Mouse (Mus musculus) thymus, adult 2 months (tissue): Measurements from ENCODE around the gene Pofut2. TPM values are rescaled to one million over a fixed set of nuclear protein-coding genes. Genes with fewer than 3 reads are reported as not detected.

Source experiments
- DNase-seq: peaks from one replicate; pipeline ENCODE4 v3.0.0; 2021
- H3K27ac ChIP-seq: fragments of 200-500 bp; 2 replicates; pipeline ENCODE4 v1.5.1; 2012; ENCODE audit warnings: low read length, control low read depth; ENCODE audit not compliant: control insufficient read depth, insufficient read depth
- H3K27me3 ChIP-seq: fragments of 200-500 bp; 2 replicates; pipeline ENCODE4 v1.6.1; 2012; ENCODE audit warnings: mild to moderate bottlenecking, low read length, moderate library complexity, mixed read lengths; ENCODE audit not compliant: control insufficient read depth, insufficient read depth
- H3K36me3 ChIP-seq: fragments of 200-500 bp; 2 replicates; pipeline ENCODE4 v1.6.1; 2012; ENCODE audit warnings: mild to moderate bottlenecking, low read length, moderate library complexity; ENCODE audit not compliant: control insufficient read depth, insufficient read depth
- H3K4me1 ChIP-seq: fragments of 200-500 bp; replicated peaks from 2 replicates; pipeline ENCODE4 v1.6.1; 2012; ENCODE audit warnings: low read length; ENCODE audit not compliant: control insufficient read depth, insufficient read depth
- H3K4me3 ChIP-seq: fragments of 200-500 bp; 2 replicates; pipeline ENCODE4 v1.5.1; 2012; ENCODE audit warnings: mild to moderate bottlenecking, low read length, control low read depth, moderate library complexity; ENCODE audit not compliant: control insufficient read depth, insufficient read depth
- CTCF ChIP-seq: fragments of 200-500 bp; IDR thresholded peaks from 2 replicates; pipeline ENCODE4 v1.5.1; 2012; ENCODE audit warnings: mild to moderate bottlenecking, control low read depth, low read length, moderate library complexity, borderline replicate concordance; ENCODE audit not compliant: control insufficient read depth, poor library complexity, insufficient read depth; ENCODE audit errors: extremely low read depth
- POLR2A ChIP-seq: fragments of 200-500 bp; IDR thresholded peaks from 2 replicates; pipeline ENCODE4 v1.6.1; 2012; ENCODE audit warnings: mild to moderate bottlenecking, low read length, control low read depth, moderate library complexity; ENCODE audit not compliant: control insufficient read depth, poor library complexity, insufficient read depth; ENCODE audit errors: extremely low read depth
- WGBS: fragments of 180-500 bp; shearing (Covaris S2); methylation state at CpG from one replicate; pipeline ENCODE4 v1.1.7; 2018; 5-methylcytosine and 5-hydroxymethylcytosine counted together
- polyA plus RNA-seq: library from polyadenylated mRNA; depleted of rRNA; stranded (reverse); fragments of >200 nt; gene quantifications from 2 replicates; pipeline ENCODE4 v1.2.3, GENCODE M21; 2012

The Pofut2 gene
- polyA plus RNA-seq, 1 experiment = 60.0 TPM

DNA sequence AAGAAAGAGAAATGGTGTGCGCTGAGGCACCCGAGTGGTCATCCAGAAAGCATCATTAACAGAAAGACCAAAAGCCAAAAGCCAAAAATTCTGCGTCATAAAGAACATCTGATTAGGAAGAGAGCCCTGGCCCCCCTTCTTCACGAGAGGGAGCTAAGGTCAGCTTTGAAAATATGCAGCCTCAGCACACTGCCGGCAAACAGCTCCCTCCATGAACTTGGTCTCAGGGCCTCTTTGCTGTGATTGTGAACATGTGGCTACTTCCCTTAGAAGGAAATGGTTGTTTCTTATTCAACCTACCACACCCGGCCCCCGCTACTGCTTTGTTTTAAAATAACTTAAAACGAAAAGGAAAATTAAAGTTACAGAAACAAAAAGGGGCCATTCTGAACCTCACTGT is 44.4 kb upstream of the Pofut2 start:
- 56% methylated on average over 8 of the region's 8 CpGs for WGBS

DNA sequence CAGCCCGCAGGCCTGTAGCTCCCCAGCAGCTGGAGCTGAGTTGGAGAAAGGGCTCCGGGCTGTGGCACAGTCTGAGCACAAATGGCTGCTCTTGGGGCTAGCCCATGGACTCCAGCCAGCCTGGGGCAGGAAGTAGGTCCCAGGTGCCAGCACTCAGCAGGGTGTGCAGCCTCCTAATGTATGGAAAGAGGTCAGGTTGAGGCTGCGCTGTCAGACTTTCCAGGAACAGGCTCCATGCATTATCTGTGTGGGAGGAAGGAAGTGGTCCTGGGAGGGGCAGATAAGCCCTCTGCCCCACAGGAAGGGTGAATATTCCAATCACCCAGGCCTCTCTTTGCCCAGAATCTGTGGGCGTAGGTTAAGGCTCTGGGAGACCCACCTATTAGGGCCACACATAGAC is 43.4 kb upstream of the Pofut2 start:
- 52% methylated on average over 4 of the region's 4 CpGs for WGBS
- H3K4me3 ChIP-seq = no peak overlapping the region
- H3K27ac ChIP-seq = no peak overlapping the region
- H3K4me1 ChIP-seq = no peaks in the 10 kb centered on the region
- TF ChIP-seq POLR2A (no peak), CTCF (no peak)
- H3K27me3 ChIP-seq = no peaks in the 10 kb centered on the region
- no peak for DNase-seq
- no peaks in the 10 kb centered on the region for H3K36me3 ChIP-seq

More for the DNA sequence above, 44.4 kb upstream of the Pofut2 start:
- TF ChIP-seq POLR2A (no peak), CTCF (no peak)
- Histone ChIP-seq H3K27ac (no peak overlapping the region), H3K36me3 (no peaks in the 10 kb centered on the region), H3K27me3 (no peaks in the 10 kb centered on the region), H3K4me1 (no peaks in the 10 kb centered on the region), H3K4me3 (no peak overlapping the region)
- DNase-seq = no peak

DNA sequence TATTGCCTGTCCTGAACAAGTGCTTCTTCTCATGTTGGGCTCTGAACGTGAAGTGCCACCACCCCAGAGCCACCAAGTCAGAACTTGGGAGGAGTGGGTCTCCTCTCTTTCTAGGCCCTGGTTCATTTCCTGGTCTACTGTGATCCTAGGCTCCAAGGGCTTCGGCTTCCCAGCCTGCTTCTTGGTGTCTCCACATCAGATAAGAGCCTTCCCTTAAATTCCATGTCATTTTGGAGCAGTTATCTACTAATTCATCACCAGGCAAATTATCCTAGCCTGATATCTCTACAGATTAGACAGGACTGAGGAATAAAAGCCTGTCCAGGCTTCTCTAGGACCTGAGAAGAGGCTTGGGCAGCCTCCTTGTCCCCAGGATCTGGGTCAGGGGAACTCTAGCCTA is 42.7 kb upstream of the Pofut2 start:
- DNase-seq = no peak
- TF ChIP-seq CTCF (no peak), POLR2A (no peak)
- H3K36me3 ChIP-seq = no peaks in the 10 kb centered on the region
- 83% methylated on average over 2 of the region's 2 CpGs for WGBS
- no peaks in the 10 kb centered on the region for H3K4me1 ChIP-seq
- H3K27me3 ChIP-seq = no peaks in the 10 kb centered on the region
- no peak overlapping the region for H3K4me3 ChIP-seq
- H3K27ac ChIP-seq = no peak overlapping the region

DNA sequence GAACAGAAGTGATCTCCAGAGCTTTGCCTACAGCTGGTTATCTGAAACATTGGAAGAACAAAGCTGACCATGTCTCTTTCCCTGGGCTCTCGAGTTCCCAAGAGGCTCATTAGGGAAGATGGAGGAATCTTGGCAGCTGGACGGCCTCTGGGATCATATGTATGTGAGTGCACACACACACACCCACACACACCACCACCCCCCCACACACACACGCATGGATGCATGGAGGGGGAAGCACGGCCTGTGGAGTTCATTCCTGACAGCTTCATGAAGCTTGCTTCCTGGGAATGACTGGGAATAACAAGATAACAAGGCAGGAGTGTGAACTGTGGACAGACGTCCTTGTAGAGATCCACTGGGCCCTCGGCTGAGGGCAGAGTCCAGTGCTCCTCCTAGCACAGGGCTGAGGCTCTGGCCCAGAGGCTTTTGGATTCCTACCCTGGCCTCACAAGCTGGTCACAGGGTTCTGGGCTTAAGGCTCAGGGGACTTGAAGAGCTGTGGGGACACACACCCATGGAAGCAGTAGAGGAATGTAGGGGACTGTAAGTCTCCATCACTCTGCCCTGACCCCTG is 41.8 kb upstream of the Pofut2 start:
- no peaks in the 10 kb centered on the region for H3K4me1 ChIP-seq
- H3K4me3 ChIP-seq = no peak overlapping the region
- no peaks in the 10 kb centered on the region for H3K27me3 ChIP-seq
- TF ChIP-seq CTCF (no peak), POLR2A (no peak)
- 89% methylated on average over 6 of the region's 6 CpGs for WGBS
- no peaks in the 10 kb centered on the region for H3K36me3 ChIP-seq
- no peak for DNase-seq
- H3K27ac ChIP-seq = no peak overlapping the region

DNA sequence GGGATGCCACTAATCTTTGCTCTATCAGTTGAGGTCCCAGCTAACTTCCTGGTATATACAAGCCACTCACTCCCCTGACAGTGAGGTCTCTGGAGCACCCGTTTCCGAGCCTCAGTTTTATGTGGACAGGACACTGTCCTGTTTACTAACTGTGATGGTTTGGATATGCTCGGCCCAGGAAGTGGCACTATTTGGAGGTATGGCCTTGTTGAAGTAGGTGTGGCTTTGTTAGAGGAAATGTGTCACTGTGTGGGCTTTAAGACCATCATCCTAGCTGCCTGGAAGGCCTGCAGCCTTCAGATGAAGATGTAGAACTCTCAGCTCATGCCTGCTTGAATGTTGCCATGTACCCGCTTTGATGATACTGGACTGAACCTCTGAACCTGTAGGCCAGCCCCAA is 41.0 kb upstream of the Pofut2 start:
- H3K4me1 ChIP-seq = no peaks in the 10 kb centered on the region
- TF ChIP-seq CTCF (no peak), POLR2A (no peak)
- WGBS = 94% methylated on average over 4 of the region's 4 CpGs

DNA sequence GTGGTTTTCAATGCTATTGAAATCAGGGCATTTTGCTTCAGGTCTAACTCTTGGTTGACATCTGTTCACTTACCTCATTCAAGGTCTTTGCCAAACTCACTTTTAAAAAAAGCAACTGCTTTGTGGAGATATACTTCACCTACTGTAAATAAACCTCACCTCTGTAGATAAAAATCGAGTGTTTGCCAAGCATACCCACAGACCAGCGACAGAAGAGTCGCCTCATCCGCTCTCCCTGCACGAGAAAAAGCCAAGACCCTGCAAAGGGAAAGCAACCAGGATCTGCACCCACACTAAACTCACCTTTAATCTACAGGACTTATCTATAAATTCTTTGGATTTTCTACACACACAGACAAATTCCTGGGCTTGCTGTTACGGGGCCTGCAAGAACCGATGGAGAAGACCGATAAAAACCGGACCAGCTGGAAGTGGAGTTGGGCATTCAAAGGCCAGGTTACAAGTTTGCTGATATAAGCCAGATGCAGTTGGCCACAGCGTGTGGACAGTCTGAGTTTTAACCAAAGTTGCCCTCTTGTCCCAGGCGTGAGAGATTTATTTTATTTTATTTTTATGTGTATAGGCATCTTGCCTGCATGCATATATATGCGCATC is 39.5 kb upstream of the Pofut2 start:
- WGBS = 92% methylated on average over 12 of the region's 12 CpGs
- Histone ChIP-seq H3K27me3 (no peaks in the 10 kb centered on the region), H3K4me1 (no peaks in the 10 kb centered on the region), H3K4me3 (no peak overlapping the region), H3K27ac (no peak overlapping the region), H3K36me3 (no peaks in the 10 kb centered on the region)
- TF ChIP-seq POLR2A (no peak), CTCF (no peak)
- no peak for DNase-seq

More for the DNA sequence above, 41.0 kb upstream of the Pofut2 start:
- Histone ChIP-seq H3K27ac (no peak overlapping the region), H3K36me3 (no peaks in the 10 kb centered on the region), H3K4me3 (no peak overlapping the region), H3K27me3 (no peaks in the 10 kb centered on the region)
- no peak for DNase-seq

DNA sequence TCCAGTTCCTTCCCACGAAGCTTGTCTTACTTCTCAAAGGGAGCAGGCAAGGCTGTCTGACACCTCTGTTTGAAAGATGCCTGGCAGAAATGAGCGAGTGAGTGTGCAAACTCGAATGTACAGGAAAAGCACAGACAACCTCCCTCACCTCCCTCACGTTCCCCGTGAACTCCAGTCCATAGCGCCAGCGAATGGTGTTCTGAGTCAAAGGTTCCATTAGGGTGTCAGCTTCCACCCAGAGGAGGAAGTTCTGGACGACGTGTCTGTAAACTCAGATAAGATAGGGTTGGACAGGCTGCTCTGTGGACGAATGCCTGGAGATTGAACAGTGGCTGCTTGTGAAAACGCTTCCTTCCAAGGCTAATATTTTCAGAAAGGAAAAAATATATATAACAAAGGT is 37.9 kb upstream of the Pofut2 start:
- no peak for DNase-seq
- Histone ChIP-seq H3K4me1 (no peaks in the 10 kb centered on the region), H3K27ac (no peak overlapping the region), H3K4me3 (no peak overlapping the region), H3K36me3 (no peaks in the 10 kb centered on the region), H3K27me3 (no peaks in the 10 kb centered on the region)
- TF ChIP-seq POLR2A (no peak), CTCF (no peak)
- 17% methylated on average over 11 of the region's 11 CpGs for WGBS
